Mouse (Mus musculus) splenic B cell, adult 2 months (primary cell): ENCODE measurements at regions not wholly inside any gene's neighbourhood (a gene's known extent, or its start where the extent isn't known, plus 50 kb on each side); places are given as distances from the start of the nearest gene placed in this dataset.

Source experiments
- DNase-seq: peaks from one replicate; pipeline ENCODE4 v3.0.0-alpha.2; 2011; ENCODE audit warnings: low read depth, low spot score
- H3K27me3 ChIP-seq: 2 replicates; pipeline ENCODE4 v1.6.1; 2012; ENCODE audit warnings: mild to moderate bottlenecking, low read length, moderate library complexity, mixed read lengths; ENCODE audit not compliant: control insufficient read depth, poor library complexity, insufficient read depth, severe bottlenecking
- H3K36me3 ChIP-seq: 2 replicates; pipeline ENCODE4 v1.6.1; 2012; ENCODE audit warnings: mild to moderate bottlenecking, low read length, moderate library complexity, mixed read lengths; ENCODE audit not compliant: control insufficient read depth, poor library complexity, insufficient read depth, severe bottlenecking

GRCm38 (mm10) chr14:64557453-64557852 is 453.4 kb downstream of the Prss52 start:
- Histone ChIP-seq H3K36me3 (no peaks in the 10 kb centered on the region), H3K27me3 (no peaks in the 10 kb centered on the region)
- no peak for DNase-seq

GRCm38 (mm10) chr14:64568689-64569088 is 464.6 kb downstream of the Prss52 start:
- no peaks in the 10 kb centered on the region for H3K27me3 ChIP-seq
- no peaks in the 10 kb centered on the region for H3K36me3 ChIP-seq
- no peak for DNase-seq

GRCm38 (mm10) chr14:64570951-64571350 is 466.9 kb downstream of the Prss52 start:
- DNase-seq: no peak
- no peaks in the 10 kb centered on the region for H3K36me3 ChIP-seq
- H3K27me3 ChIP-seq: no peaks in the 10 kb centered on the region

GRCm38 (mm10) chr14:64572756-64573155 is 468.7 kb downstream of the Prss52 start:
- Histone ChIP-seq H3K36me3 (no peaks in the 10 kb centered on the region), H3K27me3 (no peaks in the 10 kb centered on the region)
- DNase-seq: no peak

- DNase-seq: no peak
- Histone ChIP-seq H3K36me3 (no peaks in the 10 kb centered on the region), H3K27me3 (no peaks in the 10 kb centered on the region)
These were observed 469.7 kb downstream of the Prss52 start for GRCm38 (mm10) chr14:64573773-64574172.

- no peak for DNase-seq
- Histone ChIP-seq H3K36me3 (no peaks in the 10 kb centered on the region), H3K27me3 (no peaks in the 10 kb centered on the region)
These were observed 470.2 kb downstream of the Prss52 start for GRCm38 (mm10) chr14:64574277-64574676.

- no peak for DNase-seq
- Histone ChIP-seq H3K36me3 (no peaks in the 10 kb centered on the region), H3K27me3 (no peaks in the 10 kb centered on the region)
These were observed 470.7 kb downstream of the Prss52 start for GRCm38 (mm10) chr14:64574773-64575172.

GRCm38 (mm10) chr14:64575954-64576353 is 471.9 kb downstream of the Prss52 start:
- H3K36me3 ChIP-seq: no peaks in the 10 kb centered on the region
- H3K27me3 ChIP-seq: no peaks in the 10 kb centered on the region
- DNase-seq: no peak

GRCm38 (mm10) chr14:64580086-64580485 is 476.0 kb downstream of the Prss52 start:
- Histone ChIP-seq H3K27me3 (no peaks in the 10 kb centered on the region), H3K36me3 (no peaks in the 10 kb centered on the region)
- DNase-seq: no peak

- DNase-seq: no peak
- Histone ChIP-seq H3K36me3 (no peaks in the 10 kb centered on the region), H3K27me3 (no peaks in the 10 kb centered on the region)
These were observed 476.8 kb downstream of the Prss52 start for GRCm38 (mm10) chr14:64580862-64581261.

GRCm38 (mm10) chr14:64581705-64582104 is 477.6 kb downstream of the Prss52 start:
- DNase-seq: no peak
- no peaks in the 10 kb centered on the region for H3K36me3 ChIP-seq
- H3K27me3 ChIP-seq: no peaks in the 10 kb centered on the region

GRCm38 (mm10) chr14:64582822-64583221 is 478.7 kb downstream of the Prss52 start:
- no peak for DNase-seq
- no peaks in the 10 kb centered on the region for H3K27me3 ChIP-seq
- H3K36me3 ChIP-seq: no peaks in the 10 kb centered on the region

- Histone ChIP-seq H3K27me3 (no peaks in the 10 kb centered on the region; the same call in 1 of the 2 replicates), H3K36me3 (no peaks in the 10 kb centered on the region)
- DNase-seq: no peak
These were observed 480.1 kb downstream of the Prss52 start for GRCm38 (mm10) chr14:64584221-64584620.

GRCm38 (mm10) chr14:64585081-64585470 is 481.0 kb downstream of the Prss52 start:
- Histone ChIP-seq H3K27me3 (peaks cover 4% of the 10 kb centered on the region), H3K36me3 (no peaks in the 10 kb centered on the region)
- DNase-seq: no peak

- DNase-seq: no peak
- H3K36me3 ChIP-seq: no peaks in the 10 kb centered on the region
These were observed 481.5 kb downstream of the Prss52 start for GRCm38 (mm10) chr14:64585471-64586192.

GRCm38 (mm10) chr14:64586386-64586859 is 482.3 kb downstream of the Prss52 start:
- peaks cover 4% of the 10 kb centered on the region for H3K27me3 ChIP-seq
- no peaks in the 10 kb centered on the region for H3K36me3 ChIP-seq
- DNase-seq: no peak

More at GRCm38 (mm10) chr14:64585471-64586192, 481.5 kb downstream of the Prss52 start:
- peaks cover 4% of the 10 kb centered on the region for H3K27me3 ChIP-seq
